Mouse (Mus musculus) midbrain, embryonic 14.5 days (tissue): ENCODE results near the gene Slc22a7. TPM values are rescaled to one million over a fixed set of nuclear protein-coding genes. Genes with fewer than 3 reads are reported as not detected.

Source experiments
- polyA plus RNA-seq: library from polyadenylated mRNA; unstranded; fragments of >200 nt; fragmentation: Nextera tagmentation; extraction: Ambion mirVana; gene quantifications from 2 replicates; pipeline ENCODE4 v1.2.1, GENCODE M21; 2014

The Slc22a7 gene
- polyA plus RNA-seq, 1 experiment from 2014 or later = not detected

Other genes starting within 250 kb of the Slc22a7 start
- gene Polh, start 235.8 kb downstream of the Slc22a7 start, polyA plus RNA-seq = 5.9 and 6.3 TPM in 2 replicates
- 42.3 and 54.3 TPM in 2 replicates for gene Xpo5, start 235.7 kb downstream of the Slc22a7 start, polyA plus RNA-seq
- 89.8 and 91.0 TPM in 2 replicates for gene Polr1c, start 190.4 kb downstream of the Slc22a7 start, polyA plus RNA-seq
- gene Yipf3, start 190.4 kb downstream of the Slc22a7 start, polyA plus RNA-seq = 86.7 and 90.0 TPM in 2 replicates
- gene Lrrc73, start 184.9 kb downstream of the Slc22a7 start, polyA plus RNA-seq = 12.0 and 17.4 TPM in 2 replicates
- gene Tjap1, start 155.4 kb downstream of the Slc22a7 start, polyA plus RNA-seq = 23.5 and 24.1 TPM in 2 replicates
- 13.7 and 22.2 TPM in 2 replicates for gene Dlk2, start 141.0 kb downstream of the Slc22a7 start, polyA plus RNA-seq
- 8.5 and 9.6 TPM in 2 replicates for gene Abcc10, start 110.1 kb downstream of the Slc22a7 start, polyA plus RNA-seq
- gene Zfp318, start 54.7 kb downstream of the Slc22a7 start, polyA plus RNA-seq = 26.2 and 28.0 TPM in 2 replicates
- gene Crip3, start 9.5 kb downstream of the Slc22a7 start, polyA plus RNA-seq = 1.00 and 4.2 TPM in 2 replicates
- 6.1 and 6.2 TPM in 2 replicates for gene Ttbk1, start 49.2 kb upstream of the Slc22a7 start, polyA plus RNA-seq
- 17.2 and 20.4 TPM in 2 replicates for gene Dnph1, start 58.3 kb upstream of the Slc22a7 start, polyA plus RNA-seq
- gene Cul9, start 107.9 kb upstream of the Slc22a7 start, polyA plus RNA-seq = 13.6 and 20.6 TPM in 2 replicates
- 4.2 and 5.9 TPM in 2 replicates for gene Srf, start 117.7 kb upstream of the Slc22a7 start, polyA plus RNA-seq
- gene Ptk7, start 191.0 kb upstream of the Slc22a7 start, polyA plus RNA-seq = 19.6 and 20.0 TPM in 2 replicates
- 32.8 and 33.4 TPM in 2 replicates for gene Klc4, start 207.6 kb upstream of the Slc22a7 start, polyA plus RNA-seq
- 73.2 and 78.0 TPM in 2 replicates for gene Mrpl2, start 207.8 kb upstream of the Slc22a7 start, polyA plus RNA-seq
- 32.3 and 32.9 TPM in 2 replicates for gene Cul7, start 211.9 kb upstream of the Slc22a7 start, polyA plus RNA-seq
- gene Rrp36, start 235.9 kb upstream of the Slc22a7 start, polyA plus RNA-seq = 35.3 and 40.5 TPM in 2 replicates
- gene Mea1, start 240.3 kb upstream of the Slc22a7 start, polyA plus RNA-seq = 240 and 297 TPM in 2 replicates
- 141 and 150 TPM in 2 replicates for gene Klhdc3, start 242.5 kb upstream of the Slc22a7 start, polyA plus RNA-seq